Mouse (Mus musculus) heart, embryonic 15.5 days (tissue): Measurements from ENCODE around the gene Bicd2. TPM values are rescaled to one million over a fixed set of nuclear protein-coding genes. Genes with fewer than 3 reads are reported as not detected.

Experiments used
- polyA plus RNA-seq: library from polyadenylated mRNA; unstranded; fragments of >200 nt; fragmentation: Nextera tagmentation; extraction: Ambion mirVana; gene quantifications from 2 replicates; pipeline ENCODE4 v1.2.1, GENCODE M21; 2015

The Bicd2 gene
- polyA plus RNA-seq, 1 experiment from 2014 or later, result 47.4 TPM

Other genes starting within 250 kb of the Bicd2 start
- gene Wnk2, start 193.6 kb upstream of the Bicd2 start, polyA plus RNA-seq, result 1.4 and 2.0 TPM in 2 replicates
- gene Ninj1, start 154.1 kb upstream of the Bicd2 start, polyA plus RNA-seq, result 70.2 and 75.7 TPM in 2 replicates
- 121 and 126 TPM in 2 replicates for gene Card19, start 125.5 kb upstream of the Bicd2 start, polyA plus RNA-seq
- gene Susd3, start 92.9 kb upstream of the Bicd2 start, polyA plus RNA-seq, result 1.6 and 2.5 TPM in 2 replicates
- gene Fgd3, start 21.3 kb upstream of the Bicd2 start, polyA plus RNA-seq, result 0.14 and 0.32 TPM in 2 replicates
- 10.0 and 11.1 TPM in 2 replicates for gene Ippk, start 79.7 kb downstream of the Bicd2 start, polyA plus RNA-seq
- 0.71 and 0.87 TPM in 2 replicates for gene Tes3-ps, start 151.7 kb downstream of the Bicd2 start, polyA plus RNA-seq
- 4.6 and 5.7 TPM in 2 replicates for gene Ecm2, start 163.2 kb downstream of the Bicd2 start, polyA plus RNA-seq
- gene Aspn, start 202.9 kb downstream of the Bicd2 start, polyA plus RNA-seq, result 31.8 and 32.2 TPM in 2 replicates
- 0.73 and 1.2 TPM in 2 replicates for gene Omd, start 240.9 kb downstream of the Bicd2 start, polyA plus RNA-seq